Mouse (Mus musculus) olfactory bulb, adult 2 months (tissue): ENCODE data around the gene Mrps2. TPM values are rescaled to one million over a fixed set of nuclear protein-coding genes. Genes with fewer than 3 reads are reported as not detected.
"Not testable (repeated sequence)": the region's sequence is repeated elsewhere in the genome, so short reads cannot be mapped to it uniquely, and the experiment has no call there.

Source experiments
- H3K27ac ChIP-seq: fragments of 200-500 bp; 2 replicates; pipeline ENCODE4 v1.5.1; 2012; ENCODE audit warnings: low read depth, low read length; ENCODE audit not compliant: insufficient read depth
- H3K4me1 ChIP-seq: fragments of 200-500 bp; 2 replicates; pipeline ENCODE4 v1.6.1; 2012; ENCODE audit warnings: low read length; ENCODE audit not compliant: control insufficient read depth, insufficient read depth
- H3K4me3 ChIP-seq: fragments of 200-500 bp; 2 replicates; pipeline ENCODE4 v1.5.1; 2012; ENCODE audit warnings: mild to moderate bottlenecking, low read depth, low read length, moderate library complexity; ENCODE audit not compliant: insufficient read depth
- CTCF ChIP-seq: fragments of 200-500 bp; IDR thresholded peaks from 2 replicates; pipeline ENCODE4 v1.5.1; 2012; ENCODE audit warnings: low read depth, mild to moderate bottlenecking, low read length, moderate library complexity; ENCODE audit not compliant: insufficient read depth
- POLR2A ChIP-seq: fragments of 200-500 bp; IDR thresholded peaks from 2 replicates; pipeline ENCODE4 v1.6.1; 2012; ENCODE audit warnings: mild to moderate bottlenecking, low read depth, low read length, moderate library complexity; ENCODE audit not compliant: insufficient read depth
- WGBS: fragments of 180-500 bp; shearing (Covaris S2); methylation state at CpG from one replicate; pipeline ENCODE4 v1.1.7; 2018; 5-methylcytosine and 5-hydroxymethylcytosine counted together
- polyA plus RNA-seq: library from polyadenylated mRNA; stranded (reverse); fragments of >200 nt; gene quantifications from 2 replicates; pipeline ENCODE4 v1.2.4, GENCODE M21; 2012; ENCODE audit warnings: low replicate concordance; ENCODE audit not compliant: missing spikeins, insufficient read depth, insufficient read length

Mrps2 gene
- polyA plus RNA-seq, 1 experiment, result not detected

GRCm38 (mm10) chr2:28468486-28469225 lies 790 bp downstream of the Mrps2 start:
- WGBS, result 51% methylated on average over 18 of the region's 18 CpGs
- H3K27ac ChIP-seq, result no peak overlapping the region

DNA sequence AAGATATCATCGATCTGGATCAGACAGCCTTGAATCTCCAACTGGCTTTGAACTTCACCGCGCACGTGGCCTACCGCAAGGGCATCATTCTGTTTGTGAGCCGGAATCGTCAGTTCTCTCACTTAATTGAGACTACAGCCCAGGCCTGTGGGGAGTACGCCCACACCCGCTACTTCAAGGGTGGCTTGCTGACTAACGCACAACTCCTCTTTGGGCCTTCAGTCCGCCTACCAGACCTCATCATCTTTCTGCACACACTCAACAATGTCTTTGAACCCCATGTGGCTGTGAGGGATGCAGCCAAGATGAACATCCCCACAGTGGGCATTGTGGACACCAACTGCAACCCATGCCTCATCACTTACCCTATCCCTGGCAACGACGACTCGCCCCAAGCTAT lies 1.6 kb downstream of the Mrps2 start:
- H3K4me1 ChIP-seq, result peaks cover 21% of the 10 kb centered on the region
- TF ChIP-seq POLR2A (no peak), CTCF (no peak)
- no peak overlapping the region for H3K4me3 ChIP-seq
- WGBS, result 94% methylated on average over 14 of the region's 14 CpGs
- no peak overlapping the region for H3K27ac ChIP-seq

More at GRCm38 (mm10) chr2:28468486-28469225, 790 bp downstream of the Mrps2 start:
- Histone ChIP-seq H3K4me1 (peaks cover 21% of the 10 kb centered on the region), H3K4me3 (peak overlapping the region; percentile 93)
- TF ChIP-seq CTCF (no peak), POLR2A (no peak)

DNA sequence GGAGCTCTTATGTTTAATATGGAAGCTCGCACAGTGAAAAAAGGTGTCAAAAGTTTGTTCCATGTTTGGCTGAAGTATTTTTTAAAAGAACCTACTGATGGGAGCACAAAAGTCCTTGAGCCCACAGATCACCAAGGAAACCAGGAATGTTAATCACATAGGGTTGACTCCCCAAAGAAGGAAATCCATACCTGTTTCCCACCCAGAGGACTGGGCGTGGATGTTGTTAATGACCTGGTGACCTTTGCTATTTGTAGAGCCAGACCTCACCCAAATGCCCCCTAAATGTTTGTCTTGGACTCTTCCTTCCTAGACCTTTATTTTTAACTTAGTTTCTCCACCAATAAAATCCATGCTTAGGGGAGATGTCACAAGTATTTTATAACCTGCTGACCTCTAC lies 2.7 kb downstream of the Mrps2 start:
- TF ChIP-seq POLR2A (no peak), CTCF (no peak)
- Histone ChIP-seq H3K27ac (no peak overlapping the region), H3K4me1 (peaks cover 21% of the 10 kb centered on the region), H3K4me3 (no peak overlapping the region)
- 96% methylated on average over 2 of the region's 2 CpGs for WGBS

- H3K4me1 ChIP-seq, result peaks cover 15% of the 10 kb centered on the region
- not testable (repeated sequence) for H3K4me3 ChIP-seq, H3K27ac ChIP-seq
- 95% methylated on average over 8 of the region's 8 CpGs for WGBS
Measured at GRCm38 (mm10) chr2:28472011-28472410, 4.1 kb downstream of the Mrps2 start.

- 86% methylated on average over 5 of the region's 5 CpGs for WGBS
- not testable (repeated sequence) for H3K4me1 ChIP-seq, H3K27ac ChIP-seq, H3K4me3 ChIP-seq
Measured at GRCm38 (mm10) chr2:28477993-28478392, 10.1 kb downstream of the Mrps2 start.

DNA sequence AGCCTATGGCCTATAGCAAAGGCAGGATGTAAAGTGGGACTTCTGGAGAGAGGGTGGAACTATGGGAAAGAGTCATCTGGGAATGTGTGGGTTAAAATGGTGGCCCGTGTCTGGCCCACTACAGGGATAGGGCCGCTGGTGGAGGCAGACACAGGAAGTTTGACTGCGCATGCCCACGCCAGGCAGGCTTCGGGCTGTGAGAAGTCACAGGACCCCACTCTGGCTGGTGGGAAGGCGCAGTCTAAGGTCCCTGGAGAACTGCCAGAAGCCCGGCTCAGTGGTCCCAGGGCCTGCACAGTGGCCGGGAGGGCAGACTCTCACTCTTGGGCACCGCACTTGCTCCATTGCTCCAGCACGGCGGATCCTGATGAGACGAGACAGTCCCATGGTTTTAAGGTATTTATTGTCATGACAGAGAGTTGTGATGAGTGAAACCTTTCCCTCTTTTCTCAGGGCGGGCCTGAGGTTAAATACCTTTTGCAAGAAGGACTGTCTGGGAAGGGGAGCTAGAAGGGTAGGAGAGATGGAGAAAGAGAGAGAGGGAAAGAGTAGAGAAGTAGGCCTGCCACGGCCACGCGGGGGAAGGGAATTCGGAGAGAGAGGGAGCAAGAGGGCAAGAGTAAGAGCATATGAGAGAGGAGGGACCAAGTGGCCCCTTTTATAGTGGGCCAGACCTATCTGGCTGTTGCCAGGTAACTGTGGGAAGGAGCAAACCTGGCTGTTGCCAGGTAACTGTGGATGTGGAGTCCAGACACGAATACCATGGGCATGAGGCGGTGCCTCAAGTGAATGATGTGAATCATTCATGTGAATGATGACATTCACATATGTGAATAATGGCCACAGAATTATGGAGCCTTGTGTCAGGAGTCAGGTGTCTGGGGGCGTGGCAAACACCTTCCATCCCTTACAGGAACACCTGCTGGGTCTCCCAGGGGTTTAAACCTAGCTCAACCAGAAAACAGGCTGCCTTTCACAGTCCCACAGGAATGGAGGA lies 11.6 kb downstream of the Mrps2 start:
- H3K27ac ChIP-seq, result no peak overlapping the region
- 81% methylated on average over 20 of the region's 20 CpGs for WGBS
- H3K4me1 ChIP-seq, result no peaks in the 10 kb centered on the region
- TF ChIP-seq POLR2A (no peak), CTCF (no peak)
- no peak overlapping the region for H3K4me3 ChIP-seq

- Histone ChIP-seq H3K4me3 (no peak overlapping the region), H3K27ac (no peak overlapping the region), H3K4me1 (no peaks in the 10 kb centered on the region)
- TF ChIP-seq CTCF, result no peak
- WGBS, result 66% methylated on average over 2 of the region's 2 CpGs
Measured at GRCm38 (mm10) chr2:28483861-28484260, 16.0 kb downstream of the Mrps2 start.

DNA sequence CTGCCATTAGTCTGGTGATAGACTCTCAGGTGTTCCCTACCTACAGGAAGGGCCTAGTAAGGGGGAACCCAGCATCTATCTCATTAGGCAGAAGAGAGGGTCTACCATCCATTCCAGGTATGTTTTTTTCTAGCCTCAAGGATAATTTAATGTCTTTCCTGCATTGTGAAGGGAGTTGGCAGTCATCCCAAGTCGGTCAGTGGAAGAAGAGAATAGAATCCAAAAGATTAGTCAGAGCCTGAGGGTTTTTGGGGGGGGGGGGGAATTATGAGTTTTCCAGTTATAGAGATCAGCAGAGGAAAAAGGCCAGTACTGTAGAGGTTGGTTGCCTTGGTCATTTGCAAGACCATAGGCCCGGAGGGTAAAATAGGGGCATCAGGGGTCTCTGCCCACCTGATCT lies 26.7 kb downstream of the Mrps2 start:
- Histone ChIP-seq H3K27ac (no peak overlapping the region), H3K4me3 (no peak overlapping the region), H3K4me1 (no peaks in the 10 kb centered on the region)
- 68% methylated on average over 2 of the region's 2 CpGs for WGBS
- no peak for TF ChIP-seq POLR2A
- TF ChIP-seq CTCF, result no peak

DNA sequence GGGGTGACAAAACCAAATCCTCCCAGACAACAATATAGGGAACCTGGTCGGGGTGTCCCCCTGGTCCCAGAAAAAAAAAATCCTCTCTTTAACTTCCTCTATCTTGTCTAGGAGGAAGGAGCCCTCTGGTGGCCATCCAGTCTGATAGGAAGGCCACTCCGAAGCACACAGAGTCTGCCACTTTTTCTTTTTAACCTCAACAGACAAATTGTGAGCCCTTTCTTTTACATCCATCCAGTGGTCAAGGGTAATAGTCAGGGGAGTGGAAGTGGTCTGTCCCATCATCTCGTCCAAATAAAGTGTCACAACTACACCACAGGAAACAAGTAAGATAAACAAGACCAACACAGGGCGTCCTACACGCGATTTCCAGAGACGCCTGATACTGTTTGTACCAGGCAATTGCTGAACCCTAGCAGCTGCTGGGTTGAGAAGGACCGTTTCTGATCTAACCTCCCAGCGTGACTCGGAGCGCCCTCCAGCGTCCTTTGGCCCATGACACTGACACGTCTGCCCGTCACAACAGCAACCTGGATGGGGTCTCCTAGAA lies 27.4 kb downstream of the Mrps2 start:
- H3K4me1 ChIP-seq, result no peaks in the 10 kb centered on the region
- TF ChIP-seq POLR2A (no peak), CTCF (no peak)
- no peak overlapping the region for H3K4me3 ChIP-seq
- H3K27ac ChIP-seq, result no peak overlapping the region
- 83% methylated on average over 14 of the region's 14 CpGs for WGBS
